Mouse (Mus musculus) heart, embryonic 16.5 days (tissue): ENCODE data around the gene Dctn2. TPM values are rescaled to one million over a fixed set of nuclear protein-coding genes. Genes with fewer than 3 reads are reported as not detected.

ENCODE experiments used
- ATAC-seq: fragments of 200-750 bp; cut with Nextera tagmentation; replicated peaks from 2 replicates; pipeline ENCODE4 v1.8.0; 2017; ENCODE audit warnings: moderate number of reproducible peaks; ENCODE audit not compliant: insufficient read depth, low FRiP score; ENCODE audit errors: extremely low read depth
- H3K27ac ChIP-seq: fragments of 300-500 bp; sonication (generic); 2 replicates; pipeline ENCODE4 v1.5.1; 2014; ENCODE audit warnings: mild to moderate bottlenecking, low read length, control low read depth, moderate library complexity
- H3K27me3 ChIP-seq: fragments of 300-500 bp; sonication (generic); 2 replicates; pipeline ENCODE4 v1.6.1; 2014; ENCODE audit warnings: low read length, mixed read lengths; ENCODE audit not compliant: control insufficient read depth, insufficient read depth
- H3K36me3 ChIP-seq: fragments of 300-500 bp; sonication (generic); 2 replicates; pipeline ENCODE4 v1.6.1; 2014; ENCODE audit not compliant: control insufficient read depth, insufficient read depth
- H3K4me1 ChIP-seq: fragments of 300-500 bp; sonication (generic); 2 replicates; pipeline ENCODE4 v1.6.1; 2014; ENCODE audit warnings: low read length, mixed read lengths; ENCODE audit not compliant: control insufficient read depth, insufficient read depth
- H3K4me2 ChIP-seq: fragments of 300-500 bp; sonication (generic); 2 replicates; pipeline ENCODE4 v1.6.1; 2014; ENCODE audit warnings: low read depth, mild to moderate bottlenecking, control low read depth, low read length
- H3K4me3 ChIP-seq: fragments of 300-500 bp; sonication (generic); 2 replicates; pipeline ENCODE4 v1.5.1; 2014; ENCODE audit warnings: mild to moderate bottlenecking, control low read depth, low read length
- H3K9ac ChIP-seq: fragments of 300-500 bp; sonication (generic); 2 replicates; pipeline ENCODE4 v1.6.1; 2014; ENCODE audit warnings: low read length, control low read depth
- H3K9me3 ChIP-seq: fragments of 300-500 bp; sonication (generic); replicated peaks from 2 replicates; pipeline ENCODE4 v1.6.1; 2016; ENCODE audit warnings: low read length; ENCODE audit not compliant: control insufficient read depth
- WGBS: fragments of 180-500 bp; shearing (Covaris S2); extraction: QIAGEN DNeasy Blood & Tissue Kit; methylation state at CpG from one replicate; pipeline ENCODE4 v1.1.7; 2014; 5-methylcytosine and 5-hydroxymethylcytosine counted together
- polyA plus RNA-seq: library from polyadenylated mRNA; unstranded; fragments of >200 nt; fragmentation: Nextera tagmentation; extraction: Ambion mirVana; gene quantifications from 2 replicates; pipeline ENCODE4 v1.2.1, GENCODE M21; 2015

Dctn2 gene
- polyA plus RNA-seq, 1 experiment from 2014 or later: 148 TPM

- Histone ChIP-seq H3K27me3 (peaks cover 17% of the 10 kb centered on the region), H3K27ac (no peak overlapping the region), H3K36me3 (no peaks in the 10 kb centered on the region), H3K9ac (no peak overlapping the region), H3K4me3 (no peak overlapping the region), H3K9me3 (no peaks in the 10 kb centered on the region), H3K4me1 (0 out of 2 replicates have a peak, but pooled peaks cover 2% of the 10 kb centered on the region), H3K4me2 (no peak overlapping the region)
- WGBS: 77% methylated on average over 12 of the region's 12 CpGs
- no peak for ATAC-seq
These were observed 35.5 kb upstream of the Dctn2 start for GRCm38 (mm10) chr10:127230693-127231092.

GRCm38 (mm10) chr10:127231741-127232140, 34.4 kb upstream of the Dctn2 start:
- Histone ChIP-seq H3K36me3 (no peaks in the 10 kb centered on the region), H3K9me3 (no peaks in the 10 kb centered on the region), H3K27ac (no peak overlapping the region), H3K27me3 (peaks cover 17% of the 10 kb centered on the region), H3K4me1 (no peaks in the 10 kb centered on the region), H3K9ac (no peak overlapping the region), H3K4me3 (no peak overlapping the region), H3K4me2 (no peak overlapping the region)
- 80% methylated on average over 14 of the region's 14 CpGs for WGBS
- no peak for ATAC-seq

GRCm38 (mm10) chr10:127233141-127233540, 33.0 kb upstream of the Dctn2 start:
- H3K4me3 ChIP-seq: no peak overlapping the region
- H3K27ac ChIP-seq: no peak overlapping the region
- H3K9ac ChIP-seq: no peak overlapping the region
- H3K27me3 ChIP-seq: peaks cover 17% of the 10 kb centered on the region
- H3K4me2 ChIP-seq: no peak overlapping the region
- ATAC-seq: no peak
- H3K4me1 ChIP-seq: no peaks in the 10 kb centered on the region
- WGBS: 70% methylated on average over 9 of the region's 9 CpGs
- no peaks in the 10 kb centered on the region for H3K36me3 ChIP-seq
- no peaks in the 10 kb centered on the region for H3K9me3 ChIP-seq

GRCm38 (mm10) chr10:127236541-127236940, 29.6 kb upstream of the Dctn2 start:
- 58% methylated on average over 9 of the region's 9 CpGs for WGBS
- Histone ChIP-seq H3K27me3 (peaks cover 19% of the 10 kb centered on the region), H3K4me3 (no peak overlapping the region), H3K9ac (no peak overlapping the region), H3K4me1 (no peaks in the 10 kb centered on the region), H3K9me3 (no peaks in the 10 kb centered on the region), H3K27ac (no peak overlapping the region), H3K4me2 (no peak overlapping the region), H3K36me3 (no peaks in the 10 kb centered on the region)
- no peak for ATAC-seq

- H3K4me3 ChIP-seq: no peak overlapping the region
These were observed 27.8 kb upstream of the Dctn2 start for GRCm38 (mm10) chr10:127238241-127238824.

GRCm38 (mm10) chr10:127250810-127251209, 15.4 kb upstream of the Dctn2 start:
- H3K27me3 ChIP-seq: no peaks in the 10 kb centered on the region
- H3K4me2 ChIP-seq: no peak overlapping the region
- no peaks in the 10 kb centered on the region for H3K9me3 ChIP-seq
- no peak overlapping the region for H3K9ac ChIP-seq
- no peak overlapping the region for H3K27ac ChIP-seq
- H3K36me3 ChIP-seq: no peaks in the 10 kb centered on the region
- no peak for ATAC-seq
- WGBS: 78% methylated on average over 5 of the region's 5 CpGs
- H3K4me3 ChIP-seq: no peak overlapping the region
- no peaks in the 10 kb centered on the region for H3K4me1 ChIP-seq

More at GRCm38 (mm10) chr10:127238241-127238824, 27.8 kb upstream of the Dctn2 start:
- WGBS: 58% methylated on average over 18 of the region's 18 CpGs
- Histone ChIP-seq H3K36me3 (no peaks in the 10 kb centered on the region), H3K4me2 (no peak overlapping the region), H3K9me3 (no peaks in the 10 kb centered on the region), H3K27ac (no peak overlapping the region), H3K27me3 (peaks cover 19% of the 10 kb centered on the region), H3K4me1 (no peaks in the 10 kb centered on the region), H3K9ac (no peak overlapping the region)
- no peak for ATAC-seq

- Histone ChIP-seq H3K27ac (no peak overlapping the region), H3K27me3 (peaks cover under 1% of the 10 kb centered on the region; the same call in 1 of the 2 replicates), H3K36me3 (no peaks in the 10 kb centered on the region), H3K9ac (no peak overlapping the region), H3K9me3 (no peaks in the 10 kb centered on the region), H3K4me2 (peak overlapping the region; percentile 23; the same call in 1 of the 2 replicates), H3K4me3 (no peak overlapping the region), H3K4me1 (no peaks in the 10 kb centered on the region)
- WGBS: 20% methylated on average over 14 of the region's 14 CpGs
- peak; percentile 91 for ATAC-seq
These were observed 10.4 kb upstream of the Dctn2 start for GRCm38 (mm10) chr10:127255625-127256345.

- no peak overlapping the region for H3K9ac ChIP-seq
- WGBS: 72% methylated on average over 6 of the region's 6 CpGs
- no peaks in the 10 kb centered on the region for H3K36me3 ChIP-seq
- H3K4me1 ChIP-seq: peaks cover 4% of the 10 kb centered on the region
- no peak overlapping the region for H3K4me3 ChIP-seq
- no peaks in the 10 kb centered on the region for H3K9me3 ChIP-seq
- H3K27me3 ChIP-seq: peaks cover 17% of the 10 kb centered on the region
- no peak overlapping the region for H3K4me2 ChIP-seq
- ATAC-seq: no peak
- no peak overlapping the region for H3K27ac ChIP-seq
These were observed 8.4 kb upstream of the Dctn2 start for GRCm38 (mm10) chr10:127257790-127258189.

- no peak for ATAC-seq
- 71% methylated on average over 8 of the region's 8 CpGs for WGBS
- Histone ChIP-seq H3K27ac (no peak overlapping the region), H3K9me3 (no peaks in the 10 kb centered on the region), H3K4me1 (peaks cover 6% of the 10 kb centered on the region), H3K4me3 (no peak overlapping the region), H3K27me3 (peaks cover 24% of the 10 kb centered on the region), H3K4me2 (no peak overlapping the region), H3K9ac (no peak overlapping the region), H3K36me3 (no peaks in the 10 kb centered on the region)
These were observed 7.7 kb upstream of the Dctn2 start for GRCm38 (mm10) chr10:127258489-127258888.
